Mouse (Mus musculus) heart, adult 2 months (tissue): ENCODE results near the gene Prex1.

ENCODE experiments used
- CTCF ChIP-seq: fragments of 200-600 bp; IDR thresholded peaks from 2 replicates; pipeline ENCODE4 v1.8.1; 2022; ENCODE audit warnings: antibody characterized with exemption, mild to moderate bottlenecking, moderate library complexity
- POLR2A ChIP-seq: fragments of 200-500 bp; IDR thresholded peaks from 2 replicates; pipeline ENCODE4 v1.6.1; 2011; ENCODE audit warnings: mild to moderate bottlenecking, low read depth, low read length, control low read depth; ENCODE audit not compliant: insufficient read depth

- TF ChIP-seq CTCF (no peak), POLR2A (no peak)
Measured at GRCm38 (mm10) chr2:166673951-166674350, 39.7 kb downstream of the Prex1 start.
